Mouse (Mus musculus) B cell, adult 62 days (primary cell): ENCODE measurements around the gene Nox3. TPM values are rescaled to one million over a fixed set of nuclear protein-coding genes. Genes with fewer than 3 reads are reported as not detected.

Experiments
- total RNA-seq: library from RNA; stranded (reverse); gene quantifications from 4 replicates; pipeline ENCODE4 v1.2.4, GENCODE M21; 2023

The Nox3 gene
- not detected in 4 replicates for total RNA-seq

GRCm38 (mm10) chr17:3696161-3696560 is at the start of gene Nox3:
TSS of gene Nox3 (minus strand) at chr17:3696261.

Other genes with a start within 250 kb of the Nox3 start
- not detected in 4 replicates for gene Cldn20, start 163.7 kb downstream of the Nox3 start, total RNA-seq
- 6.9 to 8.5 TPM (median 7.4 TPM) in 4 replicates for gene Tfb1m, start 138.5 kb downstream of the Nox3 start, total RNA-seq